Mouse (Mus musculus) right cerebral cortex, adult 2 months (tissue): ENCODE data around the gene Fmnl2.

ENCODE experiments used
- DNase-seq, 2 experiments: peaks; one replicate each; pipeline ENCODE4 v3.0.0; 2021 to 2022; ENCODE audit warnings: low spot score in 2 of 2

Fmnl2 gene

GRCm38 (mm10) chr2:52913746-52914145 lies 56.1 kb downstream of the Fmnl2 start:
- DNase-seq: no peak

- no peak for DNase-seq
Measured at GRCm38 (mm10) chr2:52915536-52915935, 57.9 kb downstream of the Fmnl2 start.

- DNase-seq: no peak
Measured at GRCm38 (mm10) chr2:52918094-52918493, 60.4 kb downstream of the Fmnl2 start.

- DNase-seq: no peak
Measured at GRCm38 (mm10) chr2:52920701-52921435, 63.2 kb downstream of the Fmnl2 start.

GRCm38 (mm10) chr2:52925062-52925461 lies 67.4 kb downstream of the Fmnl2 start:
- DNase-seq: no peak

- DNase-seq: no peak
Measured at GRCm38 (mm10) chr2:52927381-52927780, 69.7 kb downstream of the Fmnl2 start.

- DNase-seq: peak in 1 of 2 experiments; percentile 10
Measured at GRCm38 (mm10) chr2:52927858-52928301, 70.2 kb downstream of the Fmnl2 start.

- DNase-seq: no peak
Measured at GRCm38 (mm10) chr2:52928401-52928800, 70.7 kb downstream of the Fmnl2 start.

GRCm38 (mm10) chr2:52930106-52930868 lies 72.6 kb downstream of the Fmnl2 start:
- DNase-seq: no peak

- DNase-seq: no peak
Measured at GRCm38 (mm10) chr2:52931315-52931714, 73.7 kb downstream of the Fmnl2 start.

- DNase-seq: no peak
Measured at GRCm38 (mm10) chr2:52935906-52936305, 78.2 kb downstream of the Fmnl2 start.

GRCm38 (mm10) chr2:52938351-52939074 lies 80.9 kb downstream of the Fmnl2 start:
- DNase-seq: no peak

- DNase-seq: no peak
Measured at GRCm38 (mm10) chr2:52943644-52944423, 86.2 kb downstream of the Fmnl2 start.

GRCm38 (mm10) chr2:52944594-52944993 lies 86.9 kb downstream of the Fmnl2 start:
- no peak for DNase-seq

GRCm38 (mm10) chr2:52946074-52946473 lies 88.4 kb downstream of the Fmnl2 start:
- DNase-seq: no peak

- no peak for DNase-seq
Measured at GRCm38 (mm10) chr2:52946524-52947186, 89.0 kb downstream of the Fmnl2 start.

- no peak for DNase-seq
Measured at GRCm38 (mm10) chr2:52948406-52948805, 90.7 kb downstream of the Fmnl2 start.

- no peak for DNase-seq
Measured at GRCm38 (mm10) chr2:52949556-52949955, 91.9 kb downstream of the Fmnl2 start.

- DNase-seq: no peak
Measured at GRCm38 (mm10) chr2:52950226-52950625, 92.6 kb downstream of the Fmnl2 start.

- no peak for DNase-seq
Measured at GRCm38 (mm10) chr2:52952202-52952730, 94.6 kb downstream of the Fmnl2 start.

- DNase-seq: peak; percentile 77 to 78
Measured at GRCm38 (mm10) chr2:52955090-52955489, 97.4 kb downstream of the Fmnl2 start.
